Mouse (Mus musculus): Measurements from ENCODE around the gene Adamtsl4. TPM values are rescaled to one million over a fixed set of nuclear protein-coding genes. Genes with fewer than 3 reads are reported as not detected.

Adamtsl4 gene
- polyA plus RNA-seq, 1 experiment from 2014 or later = 2.6 TPM

- TF ChIP-seq CTCF (IDR thresholded peaks at IDR 0.05; ENCODE audit: low read depth) = 0 out of 2 replicates have a peak, but pooled peaks have one; percentile 11
- no peak for TF ChIP-seq EP300 (IDR thresholded peaks at IDR 0.05; ENCODE audit: low read depth)
- Histone ChIP-seq H3K4me1 (ENCODE audit: insufficient read depth) (peaks cover 10% of the 10 kb centered on the region; the same call in 1 of the 2 replicates), H3K27me3 (ENCODE audit: insufficient read depth, low read length) (peaks cover 11% of the 10 kb centered on the region; the same call in 1 of the 2 replicates), H3K9ac (replicated peaks) (no peak overlapping the region), H3K27ac (ENCODE audit: low read depth) (no peak overlapping the region), H3K4me2 (ENCODE audit: low read depth, low read length) (no peak overlapping the region), H3K9me3 (ENCODE audit: low read length) (no peaks in the 10 kb centered on the region), H3K36me3 (replicated peaks; ENCODE audit: insufficient read depth, low read length) (no peaks in the 10 kb centered on the region), H3K4me3 (ENCODE audit: low read depth, low read length) (no peak overlapping the region)
- ATAC-seq = no peak
- DNase-seq = no peak
- WGBS (ENCODE audit: insufficient replicate concordance) = 73% methylated on average over 5 of the region's 5 CpGs
These were observed 4.8 kb downstream of the Adamtsl4 start for GRCm38 (mm10) chr3:95682878-95683277.

DNA sequence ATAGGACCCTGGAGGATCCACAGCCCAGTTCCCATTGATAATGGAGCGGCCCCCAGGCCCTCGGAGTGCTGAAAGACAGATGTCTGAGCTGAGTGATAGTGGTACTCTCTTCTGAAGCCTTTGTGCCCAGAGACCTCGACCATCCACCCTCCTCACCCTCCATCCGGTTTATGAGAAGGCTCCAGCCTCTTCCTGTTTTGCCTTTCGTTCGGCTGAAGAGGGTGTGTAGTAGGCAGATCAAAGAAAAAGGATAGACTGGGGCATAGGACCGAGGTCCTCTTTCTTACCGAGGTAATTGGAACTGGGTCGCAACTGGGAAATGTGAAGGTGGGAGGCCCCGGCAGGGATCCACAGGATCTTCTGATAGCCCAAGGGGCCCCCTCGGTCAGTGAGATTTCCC is 6.4 kb downstream of the Adamtsl4 start:
- Histone ChIP-seq H3K4me3 (ENCODE audit: low read depth, low read length) (no peak overlapping the region), H3K36me3 (replicated peaks; ENCODE audit: insufficient read depth, low read length) (no peaks in the 10 kb centered on the region), H3K4me1 (ENCODE audit: insufficient read depth) (peaks cover 9% of the 10 kb centered on the region; the same call in 1 of the 2 replicates), H3K4me2 (ENCODE audit: low read depth, low read length) (no peak overlapping the region), H3K9ac (replicated peaks) (no peak overlapping the region), H3K27ac (ENCODE audit: low read depth) (no peak overlapping the region), H3K9me3 (ENCODE audit: low read length) (no peaks in the 10 kb centered on the region), H3K27me3 (ENCODE audit: insufficient read depth, low read length) (peaks cover 4% of the 10 kb centered on the region; the same call in 1 of the 2 replicates)
- WGBS (ENCODE audit: insufficient replicate concordance) = 30% methylated on average over 11 of the region's 11 CpGs
- ATAC-seq (no peak), DNase-seq (no peak)
- TF ChIP-seq EP300 (IDR thresholded peaks at IDR 0.05; ENCODE audit: low read depth) = no peak
- no peak for TF ChIP-seq CTCF (IDR thresholded peaks at IDR 0.05; ENCODE audit: low read depth)

GRCm38 (mm10) chr3:95680673-95681072 is 7.0 kb downstream of the Adamtsl4 start:
- H3K27me3 ChIP-seq (ENCODE audit: insufficient read depth, low read length) = no peaks in the 10 kb centered on the region
- 82% methylated on average over 6 of the region's 6 CpGs for WGBS (ENCODE audit: insufficient replicate concordance)
- H3K9me3 ChIP-seq (ENCODE audit: low read length) = no peaks in the 10 kb centered on the region
- H3K36me3 ChIP-seq (replicated peaks; ENCODE audit: insufficient read depth, low read length) = no peaks in the 10 kb centered on the region
- no peak overlapping the region for H3K9ac ChIP-seq (replicated peaks)
- ATAC-seq = no peak
- no peak for DNase-seq
- TF ChIP-seq EP300 (IDR thresholded peaks at IDR 0.05; ENCODE audit: low read depth) (no peak), CTCF (IDR thresholded peaks at IDR 0.05; ENCODE audit: low read depth) (no peak)
- H3K4me2 ChIP-seq (ENCODE audit: low read depth, low read length) = no peak overlapping the region
- no peak overlapping the region for H3K27ac ChIP-seq (ENCODE audit: low read depth)
- H3K4me1 ChIP-seq (ENCODE audit: insufficient read depth) = peaks cover 13% of the 10 kb centered on the region
- H3K4me3 ChIP-seq (ENCODE audit: low read depth, low read length) = no peak overlapping the region

GRCm38 (mm10) chr3:95679551-95679950 is 8.2 kb downstream of the Adamtsl4 start:
- ATAC-seq (no peak), DNase-seq (no peak)
- Histone ChIP-seq H3K27ac (ENCODE audit: low read depth) (no peak overlapping the region), H3K4me3 (ENCODE audit: low read depth, low read length) (no peak overlapping the region), H3K9ac (replicated peaks) (no peak overlapping the region), H3K27me3 (ENCODE audit: insufficient read depth, low read length) (no peaks in the 10 kb centered on the region), H3K36me3 (replicated peaks; ENCODE audit: insufficient read depth, low read length) (no peaks in the 10 kb centered on the region), H3K9me3 (ENCODE audit: low read length) (no peaks in the 10 kb centered on the region), H3K4me2 (ENCODE audit: low read depth, low read length) (no peak overlapping the region), H3K4me1 (ENCODE audit: insufficient read depth) (peaks cover 22% of the 10 kb centered on the region)
- 90% methylated on average over 8 of the region's 8 CpGs for WGBS (ENCODE audit: insufficient replicate concordance)
- TF ChIP-seq EP300 (IDR thresholded peaks at IDR 0.05; ENCODE audit: low read depth) = no peak
- no peak for TF ChIP-seq CTCF (IDR thresholded peaks at IDR 0.05; ENCODE audit: low read depth)

DNA sequence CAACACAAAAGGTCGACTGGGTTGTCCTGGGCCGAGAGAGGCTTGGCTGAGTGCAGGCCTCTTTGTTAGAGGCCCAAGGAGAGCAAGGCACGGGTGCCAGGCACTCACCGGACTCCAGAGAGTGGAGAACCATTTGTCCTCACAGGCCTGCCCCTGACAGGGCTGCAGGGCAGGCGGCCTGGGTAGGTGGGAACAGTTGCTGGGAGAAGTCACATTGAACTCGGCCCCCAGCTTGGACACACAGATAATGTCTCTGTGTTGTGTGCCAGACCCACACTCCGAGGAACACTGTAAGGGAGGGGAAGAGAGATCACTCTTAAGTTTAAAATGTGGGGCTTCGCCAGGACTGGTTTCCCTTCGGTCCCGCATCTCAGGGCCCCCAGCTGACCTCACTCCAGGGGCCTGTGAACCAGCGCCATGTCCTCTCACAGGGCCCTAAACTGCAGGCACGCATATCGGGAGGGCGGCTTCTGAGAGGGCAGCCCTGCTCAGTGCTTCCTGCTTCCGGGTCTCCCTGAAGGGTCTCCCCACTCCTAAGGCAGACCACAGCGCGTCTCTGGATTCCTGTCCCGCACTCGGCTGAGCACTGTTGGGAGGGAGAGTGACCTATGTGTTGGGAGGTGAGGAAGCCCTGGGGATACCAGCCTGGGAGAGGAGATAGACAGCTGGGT is 10.2 kb downstream of the Adamtsl4 start:
- Histone ChIP-seq H3K4me3 (ENCODE audit: low read depth, low read length) (no peak overlapping the region), H3K4me2 (ENCODE audit: low read depth, low read length) (no peak overlapping the region), H3K9ac (replicated peaks) (no peak overlapping the region), H3K27ac (ENCODE audit: low read depth) (no peak overlapping the region), H3K9me3 (ENCODE audit: low read length) (no peaks in the 10 kb centered on the region), H3K36me3 (replicated peaks; ENCODE audit: insufficient read depth, low read length) (0 out of 2 replicates have a peak, but pooled peaks cover 3% of the 10 kb centered on the region), H3K4me1 (ENCODE audit: insufficient read depth) (peaks cover 39% of the 10 kb centered on the region), H3K27me3 (ENCODE audit: insufficient read depth, low read length) (no peaks in the 10 kb centered on the region)
- WGBS (ENCODE audit: insufficient replicate concordance) = 82% methylated on average over 19 of the region's 19 CpGs
- ATAC-seq (no peak), DNase-seq (no peak)
- TF ChIP-seq EP300 (IDR thresholded peaks at IDR 0.05; ENCODE audit: low read depth) (no peak), CTCF (IDR thresholded peaks at IDR 0.05; ENCODE audit: low read depth) (no peak)

- Histone ChIP-seq H3K9ac (replicated peaks) (no peak overlapping the region), H3K27me3 (ENCODE audit: insufficient read depth, low read length) (no peaks in the 10 kb centered on the region), H3K4me1 (ENCODE audit: insufficient read depth) (peaks cover 46% of the 10 kb centered on the region), H3K9me3 (ENCODE audit: low read length) (no peaks in the 10 kb centered on the region), H3K4me2 (ENCODE audit: low read depth, low read length) (no peak overlapping the region), H3K4me3 (ENCODE audit: low read depth, low read length) (no peak overlapping the region), H3K36me3 (replicated peaks; ENCODE audit: insufficient read depth, low read length) (0 out of 2 replicates have a peak, but pooled peaks cover 3% of the 10 kb centered on the region), H3K27ac (ENCODE audit: low read depth) (no peak overlapping the region; the same call in 1 of the 2 replicates)
- DNase-seq (peak; percentile 87), ATAC-seq (peak; percentile 7; the same call in 1 of the 2 replicates)
- TF ChIP-seq EP300 (IDR thresholded peaks at IDR 0.05; ENCODE audit: low read depth) = no peak
- peak; percentile 98 for TF ChIP-seq CTCF (IDR thresholded peaks at IDR 0.05; ENCODE audit: low read depth)
- WGBS (ENCODE audit: insufficient replicate concordance) = 52% methylated on average over 15 of the region's 15 CpGs
These were observed 10.8 kb downstream of the Adamtsl4 start for GRCm38 (mm10) chr3:95676745-95677419.
